Mouse (Mus musculus) forebrain, embryonic 16.5 days (tissue): ENCODE data around the gene Slc29a2. TPM values are rescaled to one million over a fixed set of nuclear protein-coding genes. Genes with fewer than 3 reads are reported as not detected.

Experiments used
- ATAC-seq: fragments of 200-750 bp; cut with Nextera tagmentation; 2 replicates; pipeline ENCODE4 v1.8.0; 2017; ENCODE audit warnings: mild to moderate bottlenecking, moderate library complexity
- H3K27ac ChIP-seq: fragments of 300-500 bp; sonication (generic); 2 replicates; pipeline ENCODE4 v1.5.1; 2014; ENCODE audit warnings: low read length, control low read depth
- H3K27me3 ChIP-seq: fragments of 300-500 bp; sonication (generic); replicated peaks from 2 replicates; pipeline ENCODE4 v1.6.1; 2014; ENCODE audit warnings: low read length; ENCODE audit not compliant: control insufficient read depth, insufficient read depth
- H3K36me3 ChIP-seq: fragments of 300-500 bp; sonication (generic); 2 replicates; pipeline ENCODE4 v1.6.1; 2014; ENCODE audit not compliant: control insufficient read depth, insufficient read depth
- H3K4me1 ChIP-seq: fragments of 300-500 bp; sonication (generic); replicated peaks from 2 replicates; pipeline ENCODE4 v1.6.1; 2014; ENCODE audit warnings: low read length; ENCODE audit not compliant: control insufficient read depth, insufficient read depth
- H3K4me2 ChIP-seq: fragments of 300-500 bp; sonication (generic); 2 replicates; pipeline ENCODE4 v1.6.1; 2014; ENCODE audit warnings: mild to moderate bottlenecking, low read length, control low read depth
- H3K4me3 ChIP-seq: fragments of 300-500 bp; sonication (generic); replicated peaks from 2 replicates; pipeline ENCODE4 v1.5.1; 2014; ENCODE audit warnings: mild to moderate bottlenecking, low read length, control low read depth
- H3K9ac ChIP-seq: fragments of 300-500 bp; sonication (generic); replicated peaks from 2 replicates; pipeline ENCODE4 v1.6.1; 2014; ENCODE audit warnings: low read depth, low read length, control low read depth
- H3K9me3 ChIP-seq: fragments of 300-500 bp; sonication (generic); 2 replicates; pipeline ENCODE4 v1.6.1; 2016; ENCODE audit warnings: low read length; ENCODE audit not compliant: control insufficient read depth
- WGBS: fragments of 180-500 bp; shearing (Covaris S2); extraction: QIAGEN DNeasy Blood & Tissue Kit; methylation state at CpG from one replicate; pipeline ENCODE4 v1.1.7; 2014; 5-methylcytosine and 5-hydroxymethylcytosine counted together
- polyA plus RNA-seq: library from polyadenylated mRNA; unstranded; fragments of >200 nt; fragmentation: Nextera tagmentation; extraction: Ambion mirVana; gene quantifications from 2 replicates; pipeline ENCODE4 v1.2.1, GENCODE M21; 2015

Slc29a2 gene
- polyA plus RNA-seq, 1 experiment from 2014 or later = 13.4 TPM

- no peaks in the 10 kb centered on the region for H3K36me3 ChIP-seq
- no peak overlapping the region for H3K4me3 ChIP-seq
- 88% methylated on average over 6 of the region's 6 CpGs for WGBS
- H3K9ac ChIP-seq = no peak overlapping the region
- no peak for ATAC-seq
- H3K4me1 ChIP-seq = peaks cover 12% of the 10 kb centered on the region
- H3K4me2 ChIP-seq = no peak overlapping the region
- no peaks in the 10 kb centered on the region for H3K27me3 ChIP-seq
- H3K27ac ChIP-seq = no peak overlapping the region
- no peaks in the 10 kb centered on the region for H3K9me3 ChIP-seq
Measured at GRCm38 (mm10) chr19:5062446-5062845, 38.8 kb downstream of the Slc29a2 start.

- Histone ChIP-seq H3K9ac (no peak overlapping the region), H3K4me2 (no peak overlapping the region), H3K9me3 (no peaks in the 10 kb centered on the region), H3K4me1 (peaks cover 24% of the 10 kb centered on the region), H3K4me3 (no peak overlapping the region), H3K27me3 (peaks cover 6% of the 10 kb centered on the region; the same call in 1 of the 2 replicates), H3K27ac (no peak overlapping the region), H3K36me3 (no peaks in the 10 kb centered on the region)
- no peak for ATAC-seq
- 66% methylated on average over 7 of the region's 7 CpGs for WGBS
Measured at GRCm38 (mm10) chr19:5065104-5065503, 41.4 kb downstream of the Slc29a2 start.

DNA sequence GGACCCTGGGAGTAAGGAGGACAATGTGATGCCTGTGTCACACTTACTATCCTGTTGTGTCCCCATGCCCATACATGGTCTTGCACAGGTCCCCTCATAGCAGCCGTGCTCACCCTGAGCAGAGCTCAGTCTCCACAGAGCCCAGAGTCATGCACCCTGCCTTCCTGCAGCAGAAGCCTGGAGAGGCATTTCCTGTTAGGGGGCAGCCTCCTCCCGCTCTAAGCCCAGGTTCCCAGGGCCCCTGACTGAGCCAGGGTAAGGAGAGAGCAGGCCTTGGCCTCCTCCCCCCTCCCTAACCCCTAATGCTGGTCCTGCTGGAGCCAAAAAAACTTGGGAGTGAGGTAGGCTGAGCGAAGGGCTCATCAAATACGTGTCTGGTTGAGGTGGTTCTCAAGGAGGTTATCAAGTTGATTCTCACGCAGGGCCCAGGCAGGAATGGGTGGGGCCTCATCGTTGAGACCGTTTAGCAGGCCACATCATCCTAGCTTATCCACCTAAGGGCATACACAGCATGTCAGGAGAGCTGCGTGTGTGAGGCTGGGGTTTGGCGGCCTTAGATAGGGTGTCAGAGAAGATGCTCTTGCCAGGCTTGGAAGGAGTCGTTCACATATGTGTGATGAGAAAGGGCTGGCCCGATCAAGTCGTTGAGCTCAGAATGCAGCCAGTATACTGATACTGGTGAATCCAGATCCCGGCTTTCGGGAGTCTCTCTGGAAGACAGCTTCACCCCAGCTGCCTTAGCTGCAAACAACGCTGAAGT lies 43.6 kb downstream of the Slc29a2 start:
- 0 out of 2 replicates have a peak overlapping the region, but pooled peaks have one; percentile 8 for H3K27ac ChIP-seq
- peak overlapping the region; percentile 84 for H3K4me2 ChIP-seq
- H3K9ac ChIP-seq = peak overlapping the region; percentile 52
- peaks cover 6% of the 10 kb centered on the region; the same call in 1 of the 2 replicates for H3K27me3 ChIP-seq
- H3K36me3 ChIP-seq = no peaks in the 10 kb centered on the region
- H3K9me3 ChIP-seq = no peaks in the 10 kb centered on the region
- H3K4me1 ChIP-seq = peaks cover 29% of the 10 kb centered on the region
- ATAC-seq = no peak
- WGBS = 10% methylated on average over 15 of the region's 15 CpGs
- peak overlapping the region; percentile 45 for H3K4me3 ChIP-seq

- H3K9me3 ChIP-seq = no peaks in the 10 kb centered on the region
- peak within 1 kb of the TSS; percentile 84 for H3K4me2 ChIP-seq
- ATAC-seq = peak; percentile 32; the same call in 1 of the 2 replicates
- H3K27ac ChIP-seq = 0 out of 2 replicates have a peak within 1 kb of the TSS, but pooled peaks have one; percentile 8
- peak within 1 kb of the TSS; percentile 52 for H3K9ac ChIP-seq
- H3K4me1 ChIP-seq = peaks cover 35% of the 10 kb centered on the region
- peak within 1 kb of the TSS; percentile 45 for H3K4me3 ChIP-seq
- 2% methylated on average over 41 of the region's 56 CpGs for WGBS
- peaks cover 6% of the 10 kb centered on the region; the same call in 1 of the 2 replicates for H3K27me3 ChIP-seq
- H3K36me3 ChIP-seq = no peaks in the 10 kb centered on the region
Measured at GRCm38 (mm10) chr19:5067867-5068569, 44.4 kb downstream of the Slc29a2 start, which contains the start of gene Cd248. Gene Cd248 (plus strand): TSS chr19:5068078.

GRCm38 (mm10) chr19:5068570-5069234 lies 45.0 kb downstream of the Slc29a2 start:
- Histone ChIP-seq H3K9me3 (no peaks in the 10 kb centered on the region), H3K4me2 (peak overlapping the region; percentile 84), H3K27me3 (peaks cover 6% of the 10 kb centered on the region; the same call in 1 of the 2 replicates), H3K4me3 (peak overlapping the region; percentile 45), H3K4me1 (peaks cover 35% of the 10 kb centered on the region), H3K36me3 (no peaks in the 10 kb centered on the region), H3K27ac (no peak overlapping the region), H3K9ac (peak overlapping the region; percentile 52)
- 36% methylated on average over 21 of the region's 21 CpGs for WGBS
- ATAC-seq = 0 out of 2 replicates have a peak, but pooled peaks have one; percentile 1

- no peaks in the 10 kb centered on the region for H3K36me3 ChIP-seq
- peaks cover 35% of the 10 kb centered on the region for H3K4me1 ChIP-seq
- no peak overlapping the region for H3K27ac ChIP-seq
- no peak overlapping the region for H3K4me2 ChIP-seq
- no peaks in the 10 kb centered on the region for H3K9me3 ChIP-seq
- ATAC-seq = no peak
- H3K9ac ChIP-seq = no peak overlapping the region
- peaks cover 6% of the 10 kb centered on the region; the same call in 1 of the 2 replicates for H3K27me3 ChIP-seq
- H3K4me3 ChIP-seq = no peak overlapping the region
- WGBS = 93% methylated on average over 5 of the region's 5 CpGs
Measured at GRCm38 (mm10) chr19:5069486-5069885, 45.8 kb downstream of the Slc29a2 start.

DNA sequence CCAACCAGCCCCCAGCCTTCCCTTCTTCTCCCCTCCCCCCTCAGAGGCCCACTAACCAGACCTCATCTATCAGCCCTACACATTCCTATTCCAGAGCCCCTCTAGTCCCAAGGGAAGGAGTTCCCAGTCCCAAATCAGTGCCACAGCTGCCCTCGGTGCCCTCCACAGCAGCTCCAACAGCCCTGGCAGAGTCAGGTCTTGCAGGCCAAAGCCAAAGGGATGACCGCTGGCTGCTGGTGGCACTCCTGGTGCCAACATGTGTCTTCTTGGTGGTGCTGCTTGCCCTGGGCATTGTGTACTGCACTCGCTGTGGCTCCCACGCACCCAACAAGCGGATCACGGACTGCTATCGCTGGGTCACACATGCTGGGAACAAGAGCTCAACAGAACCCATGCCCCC lies 46.3 kb downstream of the Slc29a2 start:
- peaks cover 6% of the 10 kb centered on the region; the same call in 1 of the 2 replicates for H3K27me3 ChIP-seq
- ATAC-seq = no peak
- no peak overlapping the region for H3K4me3 ChIP-seq
- no peak overlapping the region for H3K9ac ChIP-seq
- H3K4me1 ChIP-seq = peaks cover 35% of the 10 kb centered on the region
- H3K4me2 ChIP-seq = no peak overlapping the region
- no peak overlapping the region for H3K27ac ChIP-seq
- H3K36me3 ChIP-seq = no peaks in the 10 kb centered on the region
- no peaks in the 10 kb centered on the region for H3K9me3 ChIP-seq
- 84% methylated on average over 7 of the region's 7 CpGs for WGBS

GRCm38 (mm10) chr19:5071077-5071476 lies 47.4 kb downstream of the Slc29a2 start:
- peak overlapping the region; percentile 52 for H3K9ac ChIP-seq
- peaks cover 6% of the 10 kb centered on the region; the same call in 1 of the 2 replicates for H3K27me3 ChIP-seq
- ATAC-seq = no peak
- peaks cover 35% of the 10 kb centered on the region for H3K4me1 ChIP-seq
- H3K9me3 ChIP-seq = no peaks in the 10 kb centered on the region
- H3K27ac ChIP-seq = peak overlapping the region; percentile 60
- 5% methylated on average over 11 of the region's 11 CpGs for WGBS
- H3K36me3 ChIP-seq = no peaks in the 10 kb centered on the region
- H3K4me2 ChIP-seq = peak overlapping the region; percentile 71
- H3K4me3 ChIP-seq = peak overlapping the region; percentile 45
